Mouse (Mus musculus): ENCODE measurements around the gene Lin54.

DNA sequence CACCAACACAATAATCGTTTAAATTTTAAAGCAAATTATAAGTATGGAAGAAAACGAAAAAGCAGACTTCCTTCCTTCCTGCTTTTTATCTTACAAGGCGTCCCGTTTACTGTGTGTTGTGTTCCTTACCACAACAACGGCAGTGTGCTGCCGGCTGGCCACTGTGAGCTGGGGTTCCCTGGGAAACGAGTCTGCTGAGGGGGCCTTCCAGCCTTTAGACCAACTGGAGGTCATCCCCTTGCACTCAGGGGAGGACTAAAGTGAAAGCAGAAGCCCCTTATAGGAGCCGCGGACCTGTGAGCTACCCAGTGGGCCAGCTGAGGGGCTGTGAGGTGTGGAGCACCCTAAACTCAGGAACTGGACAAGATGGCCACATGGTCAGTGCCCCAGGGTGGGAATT lies 22.8 kb downstream of the Lin54 start:
- TF ChIP-seq POLR2A (IDR thresholded peaks at IDR 0.05; ENCODE audit: insufficient read depth, low read depth, low read length) = no peak
- TF ChIP-seq CTCF (IDR thresholded peaks at IDR 0.05; ENCODE audit: insufficient read depth, low read depth, low read length) = no peak
